Mouse (Mus musculus) thymus, postnatal 0 days (tissue): Measurements from ENCODE around the gene Olfr464. TPM values are rescaled to one million over a fixed set of nuclear protein-coding genes. Genes with fewer than 3 reads are reported as not detected.
"Not testable (repeated sequence)": the region's sequence is repeated elsewhere in the genome, so short reads cannot be mapped to it uniquely, and the experiment has no call there.

Source experiments
- DNase-seq: peaks from one replicate; pipeline ENCODE4 v3.0.0-alpha.2; 2015; ENCODE audit warnings: low spot score
- polyA plus RNA-seq: library from polyadenylated mRNA; unstranded; fragments of >200 nt; fragmentation: Nextera tagmentation; extraction: Ambion mirVana; gene quantifications from 2 replicates; pipeline ENCODE4 v1.2.1, GENCODE M21; 2015

Gene Olfr464
- polyA plus RNA-seq, 1 experiment from 2014 or later: 0.13 TPM

DNA sequence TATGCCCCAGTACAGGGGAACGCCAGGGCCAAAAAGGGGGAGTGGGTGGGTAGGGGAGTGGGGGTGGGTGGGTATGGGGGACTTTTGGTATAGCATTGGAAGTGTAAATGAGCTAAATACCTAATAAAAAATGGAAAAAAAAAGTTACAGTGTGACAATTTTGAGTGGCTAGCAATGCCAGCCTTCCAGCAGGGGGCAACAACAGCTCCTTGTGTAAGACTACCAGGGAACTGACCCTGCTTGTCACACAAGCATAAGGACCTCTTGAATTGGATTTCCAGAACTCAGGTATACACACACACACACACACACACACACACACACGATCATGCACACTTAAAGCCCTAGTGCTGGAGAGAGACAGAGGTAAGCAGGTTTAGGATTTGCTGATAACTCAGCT, 53.9 kb downstream of the Olfr464 start:
- not testable (repeated sequence) for DNase-seq

Other genes with a start within 250 kb of the Olfr464 start
- gene Supt4a, start 183.4 kb downstream of the Olfr464 start, polyA plus RNA-seq: 425 and 454 TPM in 2 replicates
- 2.6 and 4.0 TPM in 2 replicates for gene Tspoap1, start 160.4 kb downstream of the Olfr464 start, polyA plus RNA-seq
- 5.0 and 6.2 TPM in 2 replicates for gene Mpo, start 127.4 kb downstream of the Olfr464 start, polyA plus RNA-seq
- gene Lpo, start 92.7 kb downstream of the Olfr464 start, polyA plus RNA-seq: 6.4 and 8.4 TPM in 2 replicates
- gene Mks1, start 67.8 kb downstream of the Olfr464 start, polyA plus RNA-seq: 4.9 and 6.7 TPM in 2 replicates
- 0.22 and 0.64 TPM in 2 replicates for gene Epx, start 45.4 kb downstream of the Olfr464 start, polyA plus RNA-seq
- not detected in 2 replicates for gene Olfr462, start 28.7 kb downstream of the Olfr464 start, polyA plus RNA-seq
- not detected in 2 replicates for gene Olfr463, start 23.6 kb downstream of the Olfr464 start, polyA plus RNA-seq
- gene Dynll2, start 66.6 kb upstream of the Olfr464 start, polyA plus RNA-seq: 23.1 and 26.6 TPM in 2 replicates
- gene Srsf1, start 126.4 kb upstream of the Olfr464 start, polyA plus RNA-seq: 308 and 311 TPM in 2 replicates
- 32.8 and 33.1 TPM in 2 replicates for gene Vezf1, start 147.3 kb upstream of the Olfr464 start, polyA plus RNA-seq
- 10.7 and 11.4 TPM in 2 replicates for gene Cuedc1, start 177.1 kb upstream of the Olfr464 start, polyA plus RNA-seq